Mouse (Mus musculus): ENCODE results near the gene Cers6. TPM values are rescaled to one million over a fixed set of nuclear protein-coding genes. Genes with fewer than 3 reads are reported as not detected.
A peak's percentile ranks its signal among the peaks of the same experiment; 100 is the strongest.

The Cers6 gene
- total RNA-seq, 1 experiment from 2014 or later = 16.4 TPM

GRCm38 (mm10) chr2:68911587-68912483, 50.6 kb downstream of the Cers6 start:
- ATAC-seq (replicated peaks; ENCODE audit: low read depth, poor library complexity, severe bottlenecking) = no peak

GRCm38 (mm10) chr2:68915742-68916141, 54.5 kb downstream of the Cers6 start:
- no peak for ATAC-seq (replicated peaks; ENCODE audit: low read depth, poor library complexity, severe bottlenecking)

GRCm38 (mm10) chr2:68916299-68916698, 55.1 kb downstream of the Cers6 start:
- ATAC-seq (replicated peaks; ENCODE audit: low read depth, poor library complexity, severe bottlenecking) = peak; percentile 59; the same call in 1 of the 2 replicates

- peak; percentile 85 for ATAC-seq (replicated peaks; ENCODE audit: low read depth, poor library complexity, severe bottlenecking)
Observed at GRCm38 (mm10) chr2:68917010-68917409, 55.8 kb downstream of the Cers6 start.

GRCm38 (mm10) chr2:68917524-68917923, 56.3 kb downstream of the Cers6 start:
- no peak for ATAC-seq (replicated peaks; ENCODE audit: low read depth, poor library complexity, severe bottlenecking)

- no peak for ATAC-seq (replicated peaks; ENCODE audit: low read depth, poor library complexity, severe bottlenecking)
Observed at GRCm38 (mm10) chr2:68924344-68924743, 63.1 kb downstream of the Cers6 start.

GRCm38 (mm10) chr2:68925542-68925941, 64.3 kb downstream of the Cers6 start:
- no peak for ATAC-seq (replicated peaks; ENCODE audit: low read depth, poor library complexity, severe bottlenecking)

GRCm38 (mm10) chr2:68926913-68927790, 65.9 kb downstream of the Cers6 start:
- ATAC-seq (replicated peaks; ENCODE audit: low read depth, poor library complexity, severe bottlenecking) = no peak

- no peak for ATAC-seq (replicated peaks; ENCODE audit: low read depth, poor library complexity, severe bottlenecking)
Observed at GRCm38 (mm10) chr2:68932240-68932639, 71.0 kb downstream of the Cers6 start.

- ATAC-seq (replicated peaks; ENCODE audit: low read depth, poor library complexity, severe bottlenecking) = no peak
Observed at GRCm38 (mm10) chr2:68932656-68933055, 71.4 kb downstream of the Cers6 start.

- ATAC-seq (replicated peaks; ENCODE audit: low read depth, poor library complexity, severe bottlenecking) = peak; percentile 56; the same call in 1 of the 2 replicates
Observed at GRCm38 (mm10) chr2:68934651-68935050, 73.4 kb downstream of the Cers6 start.

- ATAC-seq (replicated peaks; ENCODE audit: low read depth, poor library complexity, severe bottlenecking) = no peak
Observed at GRCm38 (mm10) chr2:68935721-68936294, 74.6 kb downstream of the Cers6 start.

- ATAC-seq (replicated peaks; ENCODE audit: low read depth, poor library complexity, severe bottlenecking) = no peak
Observed at GRCm38 (mm10) chr2:68936773-68937172, 75.5 kb downstream of the Cers6 start.

GRCm38 (mm10) chr2:68937833-68938232, 76.6 kb downstream of the Cers6 start:
- no peak for ATAC-seq (replicated peaks; ENCODE audit: low read depth, poor library complexity, severe bottlenecking)

GRCm38 (mm10) chr2:68944898-68945297, 83.7 kb downstream of the Cers6 start:
- ATAC-seq (replicated peaks; ENCODE audit: low read depth, poor library complexity, severe bottlenecking) = no peak

- no peak for ATAC-seq (replicated peaks; ENCODE audit: low read depth, poor library complexity, severe bottlenecking)
Observed at GRCm38 (mm10) chr2:68945976-68946375, 84.7 kb downstream of the Cers6 start.

- no peak for ATAC-seq (replicated peaks; ENCODE audit: low read depth, poor library complexity, severe bottlenecking)
Observed at GRCm38 (mm10) chr2:68946819-68947218, 85.6 kb downstream of the Cers6 start.

GRCm38 (mm10) chr2:68949137-68949536, 87.9 kb downstream of the Cers6 start:
- peak; percentile 62; the same call in 1 of the 2 replicates for ATAC-seq (replicated peaks; ENCODE audit: low read depth, poor library complexity, severe bottlenecking)

- ATAC-seq (replicated peaks; ENCODE audit: low read depth, poor library complexity, severe bottlenecking) = 0 out of 2 replicates have a peak, but pooled peaks have one; percentile 10
Observed at GRCm38 (mm10) chr2:68949728-68950127, 88.5 kb downstream of the Cers6 start.

GRCm38 (mm10) chr2:68951706-68952105, 90.5 kb downstream of the Cers6 start:
- no peak for ATAC-seq (replicated peaks; ENCODE audit: low read depth, poor library complexity, severe bottlenecking)
